Mouse (Mus musculus) c-Kit-positive CD71-negative TER-119-negative erythroid progenitor cells, embryonic 14.5 days (primary cell): ENCODE results near the gene Khk.

ENCODE experiments used
- DNase-seq: peaks from one replicate; pipeline ENCODE4 v3.0.0-alpha.2; 2013; ENCODE audit warnings: low read depth

Gene Khk

DNA sequence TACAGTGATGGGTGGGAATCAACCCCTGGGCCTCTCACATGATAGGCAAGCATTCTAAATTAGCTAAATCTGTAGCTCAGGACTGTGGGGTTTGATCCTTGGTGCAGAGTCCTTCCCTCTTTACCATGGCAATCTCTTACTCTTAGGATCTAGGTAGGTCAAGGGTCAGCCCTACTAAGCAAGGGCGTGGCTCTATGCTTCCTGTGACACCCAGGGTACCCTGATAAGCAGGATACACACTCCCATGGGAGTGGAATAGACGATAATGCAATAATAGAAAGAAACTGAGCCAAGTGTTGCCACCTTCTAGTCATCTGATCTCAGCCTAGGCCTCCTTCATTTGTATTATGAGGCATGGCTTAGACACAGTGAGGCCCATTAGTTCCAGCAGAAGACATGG lies 48.2 kb downstream of the Khk start:
- no peak for DNase-seq

DNA sequence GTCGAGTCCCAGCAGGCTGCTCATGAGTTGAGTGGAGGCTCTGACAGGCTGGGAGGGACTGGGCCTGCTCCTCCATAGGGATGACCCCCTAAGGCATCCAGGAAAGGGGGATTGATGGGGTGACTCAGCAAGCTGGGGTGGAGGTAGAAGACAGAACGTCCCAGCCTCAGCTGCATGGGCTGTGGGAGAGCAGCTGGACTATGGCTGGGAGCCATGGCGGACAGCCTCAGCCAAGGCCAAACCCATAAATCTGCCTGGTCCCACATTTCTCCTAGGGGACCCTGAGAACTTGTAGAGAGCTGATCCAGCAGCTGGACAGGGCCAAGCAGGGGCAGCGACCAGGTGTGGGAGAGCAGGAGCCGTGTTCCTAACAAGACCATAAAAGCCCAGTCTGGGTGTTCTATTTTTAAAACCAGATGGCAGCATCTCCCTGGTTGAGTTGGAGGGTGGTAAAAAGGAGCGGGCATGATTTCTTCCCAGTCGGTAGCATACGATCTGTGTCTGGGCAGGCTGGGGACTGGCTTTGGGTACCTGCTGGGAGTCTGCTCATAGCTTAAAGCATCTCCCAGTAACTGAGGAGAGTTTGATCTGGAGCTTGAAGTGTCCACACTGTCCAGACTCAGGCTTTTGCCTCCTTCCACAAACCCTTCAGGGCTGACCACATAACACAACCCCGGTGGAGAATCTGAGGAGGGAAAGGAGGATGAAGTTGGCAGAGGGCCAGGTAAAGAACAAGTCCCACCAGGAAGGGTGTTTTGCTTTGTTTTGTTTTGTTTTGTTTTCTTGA lies 53.8 kb downstream of the Khk start:
- no peak for DNase-seq
